Mouse (Mus musculus) cerebellum, adult 2 months (tissue): ENCODE data around the gene Rpf2. TPM values are rescaled to one million over a fixed set of nuclear protein-coding genes. Genes with fewer than 3 reads are reported as not detected.
A peak's percentile ranks its signal among the peaks of the same experiment; 100 is the strongest.

Source experiments
- DNase-seq, 2 experiments: peaks; one replicate each; pipeline ENCODE4 v3.0.0; 2021
- H3K27ac ChIP-seq: fragments of 200-500 bp; 2 replicates; pipeline ENCODE4 v1.5.1; 2012; ENCODE audit warnings: low read length, control low read depth, inconsistent platforms; ENCODE audit not compliant: insufficient read depth
- H3K27me3 ChIP-seq: fragments of 200-500 bp; 2 replicates; pipeline ENCODE4 v1.6.1; 2012; ENCODE audit warnings: inconsistent platforms, mild to moderate bottlenecking, low read length, moderate library complexity; ENCODE audit not compliant: control insufficient read depth, insufficient read depth
- H3K4me1 ChIP-seq: fragments of 200-500 bp; 2 replicates; pipeline ENCODE4 v1.6.1; 2011; ENCODE audit warnings: low read length; ENCODE audit not compliant: control insufficient read depth, insufficient read depth
- H3K4me3 ChIP-seq: fragments of 200-500 bp; replicated peaks from 2 replicates; pipeline ENCODE3; 2011; ENCODE audit warnings: mild to moderate bottlenecking, low read depth, low read length, control low read depth; ENCODE audit not compliant: insufficient read depth
- CTCF ChIP-seq: fragments of 200-500 bp; IDR thresholded peaks from 2 replicates; pipeline ENCODE4 v1.5.1; 2011; ENCODE audit warnings: low read depth, mild to moderate bottlenecking, control low read depth, low read length, moderate library complexity, borderline replicate concordance; ENCODE audit not compliant: insufficient read depth
- POLR2A ChIP-seq: fragments of 200-500 bp; IDR thresholded peaks from 2 replicates; pipeline ENCODE4 v1.6.1; 2011; ENCODE audit warnings: low read length, control low read depth, borderline replicate concordance; ENCODE audit not compliant: insufficient read depth
- whole genome bisulfite sequencing: fragments of 180-500 bp; shearing (Covaris S2); methylation state at CpG from one replicate; pipeline ENCODE4 v1.1.7; 2018; 5-methylcytosine and 5-hydroxymethylcytosine counted together
- polyA plus RNA-seq: library from polyadenylated mRNA; depleted of rRNA; stranded (reverse); fragments of >200 nt; gene quantifications from 2 replicates; pipeline ENCODE4 v1.2.3, GENCODE M21; 2012; rRNA removed

Gene Rpf2
- polyA plus RNA-seq: 13.8 and 15.1 TPM in 2 replicates

GRCm38 (mm10) chr10:40246374-40247165, at the start of gene Rpf2:
Gene Rpf2, minus strand, starts transcription at chr10:40247036.
- no peak for TF ChIP-seq CTCF
- peak; percentile 33; the same call in 1 of the 2 replicates for TF ChIP-seq POLR2A
- 1% methylated on average over 54 of the region's 54 CpGs for WGBS

GRCm38 (mm10) chr10:40292640-40293039, 45.8 kb upstream of the Rpf2 start:
- Histone ChIP-seq H3K27ac (no peak overlapping the region), H3K27me3 (no peaks in the 10 kb centered on the region), H3K4me1 (peaks cover 3% of the 10 kb centered on the region; the same call in 1 of the 2 replicates), H3K4me3 (no peak overlapping the region)
- DNase-seq: no peak
- TF ChIP-seq POLR2A (no peak), CTCF (no peak)
- WGBS: 92% methylated on average over 6 of the region's 6 CpGs

More at GRCm38 (mm10) chr10:40246374-40247165, at the start of gene Rpf2:
- Histone ChIP-seq H3K27ac (peak within 1 kb of the TSS; percentile 37; the same call in 1 of the 2 replicates), H3K27me3 (no peaks in the 10 kb centered on the region), H3K4me3 (peak within 1 kb of the TSS; percentile 79), H3K4me1 (0 out of 2 replicates have a peak, but pooled peaks cover 2% of the 10 kb centered on the region)
- peak; percentile 83 to 85 for DNase-seq

GRCm38 (mm10) chr10:40286767-40287166, 39.9 kb upstream of the Rpf2 start:
- Histone ChIP-seq H3K4me1 (no peaks in the 10 kb centered on the region), H3K4me3 (no peak overlapping the region), H3K27ac (no peak overlapping the region), H3K27me3 (no peaks in the 10 kb centered on the region)
- DNase-seq: no peak
- WGBS: 89% methylated on average over 1 of the region's 1 CpGs
- TF ChIP-seq POLR2A (no peak), CTCF (no peak)

- 65% methylated on average over 1 of the region's 1 CpGs for WGBS
- Histone ChIP-seq H3K4me3 (no peak overlapping the region), H3K4me1 (no peaks in the 10 kb centered on the region), H3K27me3 (no peaks in the 10 kb centered on the region), H3K27ac (no peak overlapping the region)
- TF ChIP-seq POLR2A (no peak), CTCF (no peak)
- no peak for DNase-seq
Measured at GRCm38 (mm10) chr10:40285571-40285970, 38.7 kb upstream of the Rpf2 start.

- Histone ChIP-seq H3K4me3 (no peak overlapping the region), H3K27ac (no peak overlapping the region), H3K4me1 (no peaks in the 10 kb centered on the region), H3K27me3 (no peaks in the 10 kb centered on the region)
- 73% methylated on average over 3 of the region's 3 CpGs for WGBS
- TF ChIP-seq CTCF (no peak), POLR2A (no peak)
- no peak for DNase-seq
Measured at GRCm38 (mm10) chr10:40284997-40285396, 38.2 kb upstream of the Rpf2 start.

- DNase-seq: no peak
- H3K27ac ChIP-seq: no peak overlapping the region
- H3K4me1 ChIP-seq: no peaks in the 10 kb centered on the region
- H3K27me3 ChIP-seq: no peaks in the 10 kb centered on the region
- H3K4me3 ChIP-seq: no peak overlapping the region
- WGBS: 43% methylated on average over 10 of the region's 10 CpGs
- TF ChIP-seq CTCF (no peak), POLR2A (no peak)
Measured at GRCm38 (mm10) chr10:40284179-40284831, 37.5 kb upstream of the Rpf2 start.

- no peak for TF ChIP-seq POLR2A
- no peak for TF ChIP-seq CTCF
- H3K27ac ChIP-seq: no peak overlapping the region
- H3K4me3 ChIP-seq: no peak overlapping the region
- H3K4me1 ChIP-seq: no peaks in the 10 kb centered on the region
- 47% methylated on average over 9 of the region's 9 CpGs for WGBS
- H3K27me3 ChIP-seq: no peaks in the 10 kb centered on the region
- no peak for DNase-seq
Measured at GRCm38 (mm10) chr10:40283636-40284035, 36.8 kb upstream of the Rpf2 start.

- H3K4me3 ChIP-seq: no peak overlapping the region
- TF ChIP-seq POLR2A (no peak), CTCF (no peak)
- DNase-seq: no peak
- H3K4me1 ChIP-seq: no peaks in the 10 kb centered on the region
- H3K27me3 ChIP-seq: no peaks in the 10 kb centered on the region
- H3K27ac ChIP-seq: no peak overlapping the region
- 96% methylated on average over 2 of the region's 2 CpGs for WGBS
Measured at GRCm38 (mm10) chr10:40281565-40281964, 34.7 kb upstream of the Rpf2 start.
